Mouse (Mus musculus) small intestine, adult 10 weeks (tissue): Measurements from ENCODE around the gene Wls. TPM values are rescaled to one million over a fixed set of nuclear protein-coding genes. Genes with fewer than 3 reads are reported as not detected.

ENCODE experiments used
- polyA plus RNA-seq: library from polyadenylated mRNA; stranded (reverse); fragments of 350-450 nt; fragmentation: Illumina TruSeq; extraction: RNeasy Lipid Tissue Mini Kit (QIAGEN cat#74804); gene quantifications from one replicate; pipeline ENCODE4 v1.2.3, GENCODE M21; 2014; ENCODE audit warnings: low replicate concordance

Gene Wls
- polyA plus RNA-seq: 51.2 TPM

GRCm38 (mm10) chr3:159839481-159839880 is at the start of gene Wls:
Wls (plus strand) TSS chr3:159839672.

Other genes with a start within 250 kb of the Wls start
- gene Rpe65, start 240.5 kb upstream of the Wls start, polyA plus RNA-seq: not detected